Mouse (Mus musculus) embryo, embryonic 11 days (tissue): ENCODE results near the gene Gpr55.

Source experiments
- DNase-seq: peaks from one replicate; pipeline ENCODE4 v3.0.0-alpha.2; 2015

Gpr55 gene

GRCm38 (mm10) chr1:85908754-85909590 lies 51.8 kb downstream of the Gpr55 start:
- DNase-seq: no peak

- no peak for DNase-seq
Observed at GRCm38 (mm10) chr1:85906892-85907291, 53.9 kb downstream of the Gpr55 start.

- no peak for DNase-seq
Observed at GRCm38 (mm10) chr1:85902108-85902561, 58.7 kb downstream of the Gpr55 start.

GRCm38 (mm10) chr1:85901516-85902107 lies 59.2 kb downstream of the Gpr55 start:
- DNase-seq: no peak

GRCm38 (mm10) chr1:85900521-85901333 lies 60.1 kb downstream of the Gpr55 start:
- DNase-seq: no peak

GRCm38 (mm10) chr1:85899388-85899761 lies 61.4 kb downstream of the Gpr55 start:
- no peak for DNase-seq

- DNase-seq: no peak
Observed at GRCm38 (mm10) chr1:85898761-85899387, 61.9 kb downstream of the Gpr55 start.

GRCm38 (mm10) chr1:85897901-85898760 lies 62.7 kb downstream of the Gpr55 start:
- DNase-seq: no peak

- no peak for DNase-seq
Observed at GRCm38 (mm10) chr1:85896781-85897700, 63.8 kb downstream of the Gpr55 start.

- no peak for DNase-seq
Observed at GRCm38 (mm10) chr1:85896110-85896509, 64.7 kb downstream of the Gpr55 start.

- peak; percentile 72 for DNase-seq
Observed at GRCm38 (mm10) chr1:85895391-85895837, 65.4 kb downstream of the Gpr55 start.

GRCm38 (mm10) chr1:85894748-85895360 lies 66.0 kb downstream of the Gpr55 start:
- peak; percentile 93 for DNase-seq

- DNase-seq: peak; percentile 94
Observed at GRCm38 (mm10) chr1:85894231-85894747, 66.5 kb downstream of the Gpr55 start, which contains the start of gene Itm2c. Gene Itm2c (plus strand): TSS chr1:85894281.
